Mouse (Mus musculus) frontal cortex, postnatal 25 days (tissue): ENCODE results near the gene Bnc1.

ENCODE experiments used
- DNase-seq, 2 experiments: peaks; one replicate each; pipeline ENCODE4 v3.0.0; 2022; ENCODE audit warnings: low spot score in 2 of 2

Gene Bnc1

GRCm38 (mm10) chr7:81973939-81974338, 18.2 kb downstream of the Bnc1 start:
- DNase-seq: no peak

DNA sequence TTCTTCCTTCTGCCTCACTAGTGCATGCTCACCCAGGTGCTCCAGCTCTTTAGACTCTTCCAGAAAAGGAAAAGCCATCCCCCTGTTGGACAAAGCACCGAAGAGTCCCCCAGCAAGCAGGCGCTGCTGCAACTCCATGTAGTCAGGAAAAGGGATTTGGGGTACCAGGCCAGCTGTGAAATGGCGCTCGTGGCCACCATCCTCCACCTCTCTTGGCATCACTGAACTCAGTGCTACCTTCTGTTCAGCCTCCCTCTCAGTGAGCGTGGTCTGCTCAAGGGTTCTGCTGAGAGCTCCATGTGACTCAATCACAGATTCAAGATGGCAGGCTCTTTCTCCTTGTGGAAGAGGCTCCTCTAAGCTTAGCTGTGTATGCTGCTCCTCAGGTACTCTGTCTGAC, 18.8 kb downstream of the Bnc1 start:
- no peak for DNase-seq

GRCm38 (mm10) chr7:81968975-81969374, 23.1 kb downstream of the Bnc1 start:
- DNase-seq: no peak

DNA sequence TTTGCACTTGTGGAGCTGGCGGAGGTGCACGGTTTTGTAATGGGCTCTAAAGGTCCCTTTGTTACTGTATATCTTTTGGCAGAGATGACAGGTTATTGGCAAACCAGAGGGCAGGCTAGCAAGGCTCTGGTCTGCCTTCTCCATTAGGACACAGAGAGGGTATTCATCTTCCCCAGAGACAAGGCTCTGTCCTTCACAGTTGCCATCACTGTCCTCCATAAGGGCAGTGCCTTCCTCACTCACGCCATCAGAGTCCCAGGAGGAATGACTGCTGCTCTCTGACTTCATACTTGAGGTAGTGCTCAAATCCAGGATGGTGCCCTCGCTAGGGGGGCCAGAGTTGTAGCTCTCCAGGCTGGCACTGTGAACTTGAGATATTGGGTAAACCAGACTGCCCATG, 23.6 kb downstream of the Bnc1 start:
- no peak for DNase-seq

- no peak for DNase-seq
Observed at GRCm38 (mm10) chr7:81966195-81966594, 25.9 kb downstream of the Bnc1 start.

DNA sequence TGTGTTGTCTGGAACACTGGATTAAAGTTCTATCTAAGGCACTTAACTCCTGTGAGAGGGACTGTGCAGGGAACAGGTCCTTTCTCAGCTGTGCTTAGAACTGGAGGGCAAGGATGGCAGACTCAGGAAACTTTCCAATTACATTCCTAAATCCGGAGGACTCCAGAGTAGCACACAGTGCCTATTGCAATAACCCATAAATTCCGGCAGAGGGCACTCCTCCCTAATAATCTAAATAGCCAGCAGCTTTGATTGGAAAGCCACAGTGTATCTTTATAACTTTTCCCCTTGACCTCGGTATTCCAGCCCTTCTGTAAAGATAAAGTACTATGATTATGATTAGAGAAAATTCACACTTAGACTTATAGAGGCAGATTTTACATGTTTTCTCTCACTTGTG, 32.4 kb downstream of the Bnc1 start:
- no peak for DNase-seq

- DNase-seq: no peak
Observed at GRCm38 (mm10) chr7:81954208-81954846, 37.8 kb downstream of the Bnc1 start.

DNA sequence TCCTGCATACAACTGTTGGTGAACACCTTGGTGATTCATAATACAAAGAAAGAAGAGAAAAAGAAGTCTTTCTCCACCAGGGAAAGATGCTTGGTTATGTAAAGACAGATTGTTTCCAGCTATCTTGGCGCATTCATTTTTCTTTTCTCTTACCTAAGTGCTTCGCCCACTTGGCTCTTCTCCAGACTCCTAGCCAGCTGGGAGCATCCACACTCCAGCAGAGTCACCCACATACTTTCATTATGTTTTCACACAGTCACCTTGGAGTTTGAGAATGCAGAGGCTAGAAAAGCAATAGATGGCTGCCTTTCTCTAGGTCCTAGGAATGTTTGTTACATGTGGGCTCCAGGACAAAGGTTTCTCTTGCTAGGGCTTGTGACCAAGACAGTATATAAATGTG, 41.6 kb downstream of the Bnc1 start:
- no peak for DNase-seq

DNA sequence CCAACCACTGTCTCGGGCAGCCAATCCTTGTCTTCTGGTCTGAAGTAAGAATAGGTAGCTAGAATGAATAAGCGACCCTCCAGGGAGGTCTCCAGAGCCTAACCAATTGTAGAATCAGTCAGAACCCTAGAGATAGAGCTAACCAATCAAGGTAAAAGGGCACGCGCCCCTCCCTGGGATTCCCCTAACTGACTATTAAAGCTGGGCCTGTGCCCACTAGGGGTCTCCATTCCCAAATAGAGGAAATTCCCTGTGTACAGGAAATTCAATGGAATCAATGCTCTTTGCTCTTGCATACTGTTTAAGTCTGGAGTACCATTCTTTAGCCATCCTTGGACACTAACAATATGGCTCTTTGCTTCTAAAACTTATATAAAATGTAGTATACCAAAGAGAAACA, 46.7 kb downstream of the Bnc1 start:
- no peak for DNase-seq

DNA sequence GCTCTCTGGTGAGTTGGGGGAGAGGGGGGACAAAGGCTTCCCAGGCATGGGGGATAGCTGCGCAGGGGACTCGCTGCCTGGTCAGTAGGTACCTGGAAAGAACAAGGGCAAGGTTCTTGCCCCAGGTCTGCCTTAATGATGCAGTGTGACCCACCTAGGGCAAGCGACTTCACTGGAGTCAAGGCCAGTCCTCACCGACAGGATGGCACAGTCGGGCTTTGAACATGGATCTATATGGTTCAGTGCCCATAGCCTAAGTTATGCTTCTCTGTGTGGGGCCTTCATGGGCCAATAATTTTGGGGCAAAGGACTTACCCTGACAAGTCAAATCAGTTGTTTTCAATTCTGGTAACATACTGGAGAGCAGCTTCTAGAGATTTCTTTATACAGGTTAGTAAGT, 57.3 kb downstream of the Bnc1 start:
- DNase-seq: no peak

- DNase-seq: peak in 1 of 2 experiments; percentile 47
Observed at GRCm38 (mm10) chr7:81934267-81934745, 57.8 kb downstream of the Bnc1 start, which contains the start of gene Hdgfl3. Hdgfl3 (minus strand) TSS chr7:81934473.

GRCm38 (mm10) chr7:81933601-81934266, 58.4 kb downstream of the Bnc1 start:
- DNase-seq: peak; percentile 33 to 58

GRCm38 (mm10) chr7:81933061-81933600, 59.0 kb downstream of the Bnc1 start:
- peak in 1 of 2 experiments; percentile 42 for DNase-seq

GRCm38 (mm10) chr7:81932521-81933045, 59.5 kb downstream of the Bnc1 start:
- no peak for DNase-seq

GRCm38 (mm10) chr7:81928998-81929397, 63.1 kb downstream of the Bnc1 start:
- no peak for DNase-seq

DNA sequence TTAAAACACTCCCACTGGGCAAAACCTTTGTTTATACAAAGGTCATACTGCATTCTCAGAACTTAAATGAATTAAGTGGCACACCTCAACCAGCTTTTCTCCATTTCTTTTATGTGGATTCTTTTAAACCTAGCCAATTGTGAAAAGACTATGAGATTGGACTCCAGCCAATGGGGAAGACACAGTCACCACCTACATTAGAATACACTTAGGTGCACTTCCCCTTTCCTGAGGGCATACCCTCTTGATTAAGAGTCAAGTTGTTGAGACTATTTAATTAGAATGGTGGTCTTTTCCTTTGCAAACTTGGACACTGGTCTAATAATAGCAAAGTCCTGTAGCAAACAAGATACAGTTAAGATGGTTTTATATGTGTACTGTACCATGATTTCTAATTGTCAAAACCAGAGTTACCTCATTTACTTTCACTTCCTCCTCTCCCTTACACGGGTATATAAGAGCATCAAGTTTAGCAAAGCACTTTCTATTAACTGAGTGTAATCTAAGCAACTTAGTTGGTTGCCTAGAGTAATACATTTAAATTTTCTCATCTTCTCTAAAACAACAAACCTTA, 70.6 kb downstream of the Bnc1 start:
- no peak for DNase-seq

- DNase-seq: no peak
Observed at GRCm38 (mm10) chr7:81920314-81920713, 71.8 kb downstream of the Bnc1 start.

- no peak for DNase-seq
Observed at GRCm38 (mm10) chr7:81918316-81918715, 73.8 kb downstream of the Bnc1 start.
